Mouse (Mus musculus): ENCODE results near the gene Il17rb.
A peak's percentile ranks its signal among the peaks of the same experiment; 100 is the strongest.

Gene Il17rb

DNA sequence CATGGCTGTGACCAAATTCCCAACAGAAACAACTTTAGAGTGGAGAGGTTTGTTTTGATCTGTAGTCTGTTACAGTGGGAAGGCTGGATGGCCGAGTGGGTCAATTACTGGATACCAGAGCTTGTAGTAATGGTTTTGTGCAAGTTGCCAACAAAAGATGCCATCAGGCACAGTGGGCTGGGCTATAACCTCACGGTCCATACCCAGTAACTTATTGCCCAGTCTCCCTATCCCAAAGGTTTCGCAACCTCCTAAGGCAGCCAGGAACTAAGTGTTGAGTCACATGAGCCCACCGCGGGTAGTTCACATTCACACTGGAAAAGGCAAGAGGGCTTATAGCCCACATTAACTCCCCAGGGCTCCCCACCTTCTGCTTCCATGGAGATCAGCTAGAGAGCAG, 8.0 kb upstream of the Il17rb start:
- no peak for DNase-seq (ENCODE audit: low read depth, low spot score)

DNA sequence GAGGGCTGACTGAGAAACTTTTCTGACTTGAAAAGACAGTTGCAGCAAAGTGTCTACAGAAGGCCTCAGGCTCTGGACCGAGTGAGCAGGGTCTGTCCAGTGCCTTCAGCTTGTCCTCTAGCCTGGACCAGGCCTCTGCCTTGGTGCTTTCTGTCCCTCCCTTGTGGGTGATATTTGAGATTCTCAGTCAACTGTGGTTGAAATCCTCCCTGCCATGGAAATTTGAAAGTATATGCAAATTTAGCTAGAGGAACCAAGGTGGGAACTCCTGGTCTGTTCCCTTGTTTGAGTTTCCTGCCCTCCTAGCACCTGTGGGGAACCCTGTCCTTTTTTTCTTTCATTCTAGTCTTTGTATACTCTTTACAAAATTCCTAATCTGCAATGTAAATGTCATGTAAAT, 6.3 kb upstream of the Il17rb start:
- peak; percentile 30 for DNase-seq (ENCODE audit: low read depth, low spot score)

DNA sequence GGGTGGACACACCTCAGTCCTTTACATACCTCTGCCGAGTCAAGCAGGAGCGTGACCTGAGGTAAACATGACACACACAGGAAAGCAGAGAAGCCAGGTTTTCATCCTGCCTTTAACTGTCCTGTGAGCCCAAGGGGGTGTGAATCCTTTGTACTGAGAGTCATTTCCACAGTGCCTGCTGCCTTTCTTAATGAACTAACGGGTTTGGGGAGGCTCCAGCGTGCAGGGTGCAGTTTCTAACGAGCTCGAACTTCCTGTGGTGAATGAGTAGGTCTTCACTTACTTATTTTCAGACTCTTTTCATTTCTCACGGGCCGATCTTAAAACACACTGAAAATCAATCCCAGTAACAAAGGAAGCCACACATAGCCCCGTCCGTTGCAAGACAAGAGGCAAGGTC, 5.8 kb upstream of the Il17rb start:
- no peak for DNase-seq (ENCODE audit: low read depth, low spot score)

DNA sequence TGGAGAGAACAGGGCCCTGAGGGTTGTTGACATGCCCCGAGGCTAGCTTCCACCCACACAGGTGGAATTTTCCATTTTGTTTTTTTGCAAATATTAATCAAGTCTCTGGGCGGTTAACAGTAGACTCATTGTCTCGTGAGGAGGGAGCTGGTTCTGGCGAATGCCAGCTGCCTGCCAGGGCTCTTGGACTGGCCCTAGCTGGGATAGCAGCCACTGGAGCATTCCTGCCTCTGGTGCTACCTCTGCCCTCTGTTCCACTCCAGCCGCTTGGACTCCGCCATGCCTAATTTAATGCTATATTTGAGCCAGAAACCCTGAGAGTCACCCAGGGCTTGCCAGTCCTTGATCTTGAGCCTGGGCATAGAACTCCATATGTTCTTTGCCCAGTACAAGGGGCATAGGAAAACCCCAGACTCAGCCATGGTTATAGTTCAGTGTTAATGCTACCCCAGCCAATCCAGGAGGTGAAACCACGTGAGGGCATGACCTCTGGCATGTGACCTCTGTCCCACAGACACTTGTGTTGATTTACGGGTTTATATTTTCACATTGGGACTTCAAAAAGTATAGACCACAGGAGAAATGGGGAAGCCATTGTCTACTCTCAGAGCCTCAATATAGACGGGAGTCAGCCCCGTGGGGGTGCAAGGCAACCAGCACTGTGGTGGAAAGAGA, 3.3 kb upstream of the Il17rb start:
- no peak for DNase-seq (ENCODE audit: low read depth, low spot score)

DNA sequence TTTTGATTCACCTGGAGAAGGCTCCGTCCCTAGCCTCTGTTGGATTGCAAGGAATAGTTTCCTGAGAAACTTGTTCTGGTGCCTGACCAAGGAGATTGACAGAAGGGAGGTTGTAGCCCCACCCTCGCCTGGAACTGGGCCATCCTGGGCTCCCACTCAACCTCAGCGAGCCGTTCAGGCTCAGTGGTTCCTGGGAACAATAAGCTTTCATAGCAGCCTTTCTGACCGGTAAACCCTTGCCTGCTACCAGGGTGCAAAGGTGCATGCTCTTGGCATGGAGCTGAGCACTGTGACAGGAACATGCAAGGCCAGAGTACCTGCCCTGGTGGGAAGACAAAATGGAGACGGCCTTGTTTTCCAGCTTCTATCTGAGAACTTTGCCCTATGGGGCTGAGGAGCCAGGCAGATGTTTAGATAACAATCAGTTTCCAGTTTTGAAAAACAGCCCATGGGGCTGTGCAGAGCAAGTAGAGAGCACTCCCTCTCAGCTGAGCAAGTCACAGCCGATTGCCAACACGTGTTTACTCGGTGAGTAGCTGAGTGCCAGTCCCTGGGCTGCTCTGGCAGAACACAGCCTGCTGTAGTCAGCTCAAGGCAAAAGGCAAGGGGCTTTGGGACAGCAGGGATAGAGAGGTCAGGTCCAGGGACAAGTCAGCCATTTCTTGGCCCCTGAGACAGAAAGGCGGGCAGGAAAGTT, 1.3 kb upstream of the Il17rb start:
- no peak for DNase-seq (ENCODE audit: low read depth, low spot score)

DNA sequence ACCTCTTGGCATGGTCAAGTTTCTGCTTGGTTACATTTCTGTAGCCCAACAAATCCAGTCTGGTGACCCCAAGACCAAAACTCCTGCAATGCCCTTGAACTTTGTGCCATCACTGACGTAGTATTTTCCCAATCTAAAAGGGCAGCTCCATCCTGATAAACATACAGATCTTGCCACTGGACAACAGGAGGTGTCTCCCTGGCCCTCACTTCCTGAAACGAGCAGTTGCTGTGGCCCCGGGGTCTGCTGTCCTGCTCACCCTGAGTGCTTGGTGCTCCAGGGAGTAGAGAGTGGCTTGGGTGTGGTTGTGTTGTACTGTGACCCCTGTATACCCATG, 9.3 kb downstream of the Il17rb start:
- no peak for DNase-seq (ENCODE audit: low read depth, low spot score)

DNA sequence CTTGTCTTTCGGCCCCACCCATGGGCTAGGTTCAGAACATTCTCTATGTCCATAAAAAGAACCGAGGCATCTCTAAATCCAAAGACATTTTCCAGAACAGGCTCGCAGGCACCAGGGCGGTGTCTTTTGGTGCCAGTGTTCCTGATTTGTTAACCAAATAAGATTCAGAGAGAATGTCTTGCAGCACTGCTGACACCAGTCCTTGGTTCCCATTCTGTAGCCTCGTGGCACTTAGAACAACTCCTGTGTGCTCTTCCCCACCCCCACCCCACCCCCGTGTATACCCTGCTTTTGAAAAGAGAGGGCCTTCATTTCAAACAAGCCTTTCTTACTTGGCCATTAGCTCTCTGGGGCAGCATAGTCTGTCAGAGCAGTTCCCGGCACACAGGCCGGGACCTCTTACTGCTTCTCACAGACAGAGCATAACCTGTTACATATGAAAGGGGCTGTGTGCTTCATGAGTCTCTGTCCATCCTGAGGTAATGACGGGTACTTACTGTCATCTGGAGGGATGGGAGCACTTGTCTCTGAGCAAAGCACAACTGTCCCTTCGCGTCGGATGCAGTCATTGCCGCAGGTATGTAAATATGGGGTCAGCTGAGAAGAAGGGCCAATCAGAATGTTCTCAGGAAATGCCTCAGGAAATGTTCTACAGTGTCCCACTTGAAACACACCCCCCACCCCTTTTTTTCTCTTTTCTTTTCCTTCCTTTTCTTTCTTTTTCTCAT, 9.8 kb downstream of the Il17rb start:
- no peak for DNase-seq (ENCODE audit: low read depth, low spot score)

DNA sequence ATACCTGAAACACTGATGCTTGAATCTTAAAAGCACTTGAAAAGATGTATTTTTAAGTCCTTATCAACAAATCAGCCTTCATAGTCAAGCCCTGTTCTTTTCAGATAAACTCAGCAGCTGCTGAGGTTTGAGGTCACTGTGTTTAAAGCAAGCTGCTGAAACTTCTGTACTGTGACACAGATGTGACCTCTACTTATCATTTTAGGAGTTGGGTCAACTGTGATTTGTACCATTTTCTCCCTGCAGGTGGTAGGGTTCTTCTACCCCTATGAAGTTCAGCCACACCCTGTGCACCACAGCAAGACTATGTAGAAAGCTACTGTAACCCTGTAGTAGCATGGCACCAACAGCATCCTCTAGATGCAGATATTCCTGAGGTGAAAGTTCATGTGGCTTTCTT, 11.4 kb downstream of the Il17rb start:
- DNase-seq (ENCODE audit: low read depth, low spot score): no peak

DNA sequence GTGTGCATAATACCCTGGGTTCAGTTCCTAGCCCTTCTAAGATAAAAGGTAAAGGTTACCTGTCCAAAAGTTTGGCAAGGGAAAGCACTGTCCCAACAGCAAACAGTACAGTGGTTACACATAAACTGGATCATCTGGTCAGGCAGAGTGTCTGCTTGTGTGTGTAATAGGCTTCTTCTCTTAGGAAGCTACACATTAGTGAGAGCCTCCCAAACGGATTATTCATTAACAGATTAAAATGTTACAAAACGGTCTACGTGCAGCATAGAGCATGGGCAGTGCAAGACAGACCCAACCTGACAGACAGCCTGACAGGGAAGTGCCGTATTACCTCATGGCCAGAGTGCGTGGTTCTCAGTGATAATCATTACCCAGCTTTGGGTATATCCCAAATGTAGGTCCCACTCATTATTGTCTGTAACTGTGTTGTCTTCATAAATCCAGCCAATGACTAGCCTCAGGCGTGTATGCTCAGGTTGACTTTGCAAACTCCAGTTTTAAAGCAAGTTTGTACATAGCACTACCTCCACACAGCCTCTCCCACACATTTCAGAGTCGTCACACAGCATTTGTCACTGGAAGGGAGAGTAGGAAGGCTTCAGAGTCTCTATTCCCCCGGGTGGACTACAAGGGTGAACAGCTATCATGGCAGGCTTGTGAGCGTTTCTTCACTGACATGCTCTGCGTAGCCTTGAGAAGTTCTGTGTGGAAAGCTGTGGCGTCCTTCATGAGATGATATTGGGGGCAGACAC, 12.5 kb downstream of the Il17rb start:
- DNase-seq (ENCODE audit: low read depth, low spot score): no peak

DNA sequence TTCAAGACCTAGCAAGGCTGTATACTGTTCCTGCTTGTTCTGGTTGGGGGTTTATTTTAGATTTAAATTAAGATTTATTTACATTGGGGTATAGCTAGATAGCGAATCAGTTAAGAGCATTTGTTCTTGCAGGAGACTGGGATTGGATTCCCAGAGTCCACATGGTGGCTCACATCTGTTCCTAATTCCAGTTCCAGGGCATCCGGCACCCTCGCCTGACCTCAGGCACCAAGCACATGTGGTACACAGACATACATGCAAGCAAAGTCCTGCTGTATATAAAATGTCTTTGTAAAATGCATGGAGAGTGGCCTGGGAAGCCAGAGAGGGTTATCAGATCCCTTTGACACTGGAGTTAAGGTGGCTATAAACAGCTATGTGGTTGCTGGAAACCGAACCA, 13.7 kb downstream of the Il17rb start:
- DNase-seq (ENCODE audit: low read depth, low spot score): no peak

DNA sequence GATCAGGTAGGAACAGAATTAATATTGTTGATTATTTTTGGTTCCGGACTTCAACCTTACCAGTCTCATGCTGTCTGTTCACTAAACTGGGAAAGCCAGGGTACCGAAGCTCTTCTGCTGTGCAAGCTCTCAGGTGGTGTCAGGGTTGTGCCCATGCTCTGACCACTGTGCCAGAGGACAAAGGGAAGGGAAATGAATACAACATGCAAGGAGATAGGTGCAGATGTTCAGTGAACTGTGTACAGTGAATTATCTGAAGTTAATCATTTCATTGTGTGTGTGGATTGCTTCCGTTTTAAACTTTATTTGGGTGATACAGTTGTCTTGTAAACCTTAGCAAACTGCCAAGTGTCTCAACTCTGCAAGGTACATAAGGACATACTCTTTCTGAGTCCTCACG, 20.4 kb downstream of the Il17rb start:
- no peak for DNase-seq (ENCODE audit: low read depth, low spot score)

DNA sequence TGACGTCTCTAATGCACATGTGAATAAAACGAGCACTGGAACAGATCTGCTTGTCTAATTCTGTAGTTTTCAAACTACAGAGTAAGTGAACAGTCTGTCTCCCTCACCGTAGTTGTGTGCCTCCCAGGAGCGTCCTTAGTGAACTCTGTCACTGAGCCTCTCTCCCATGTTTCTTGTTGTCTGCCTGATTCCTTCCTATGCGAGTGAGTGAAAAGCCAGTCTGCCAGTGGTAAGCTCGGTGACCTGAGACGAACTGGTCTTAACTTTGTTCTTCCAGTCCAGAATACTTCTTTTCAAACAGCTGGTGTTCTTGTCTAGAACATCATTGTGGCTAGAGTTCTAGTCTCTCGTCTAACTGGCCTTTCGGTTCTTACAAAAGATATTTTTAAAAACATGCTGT, 21.0 kb downstream of the Il17rb start:
- no peak for DNase-seq (ENCODE audit: low read depth, low spot score)

DNA sequence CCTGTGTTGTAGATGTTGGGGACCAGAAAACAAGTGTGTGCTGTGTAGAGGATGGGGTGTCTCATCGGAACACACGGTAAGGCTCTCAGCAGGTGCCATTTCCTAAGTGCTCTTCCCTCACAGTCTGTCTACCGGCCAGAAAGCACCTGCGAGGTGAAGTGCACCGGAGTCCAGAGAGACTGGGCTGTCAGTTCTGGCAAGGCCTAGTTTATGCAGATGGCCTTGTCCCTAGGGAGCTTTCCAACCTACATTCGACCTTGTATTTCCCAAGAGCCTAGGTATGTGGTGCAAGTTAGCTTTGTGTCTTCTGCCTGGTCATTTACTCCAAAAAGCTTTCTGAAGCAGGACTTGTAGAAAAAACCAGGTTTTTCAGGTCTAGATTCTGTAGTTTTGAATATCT, 21.4 kb downstream of the Il17rb start:
- DNase-seq (ENCODE audit: low read depth, low spot score): no peak

DNA sequence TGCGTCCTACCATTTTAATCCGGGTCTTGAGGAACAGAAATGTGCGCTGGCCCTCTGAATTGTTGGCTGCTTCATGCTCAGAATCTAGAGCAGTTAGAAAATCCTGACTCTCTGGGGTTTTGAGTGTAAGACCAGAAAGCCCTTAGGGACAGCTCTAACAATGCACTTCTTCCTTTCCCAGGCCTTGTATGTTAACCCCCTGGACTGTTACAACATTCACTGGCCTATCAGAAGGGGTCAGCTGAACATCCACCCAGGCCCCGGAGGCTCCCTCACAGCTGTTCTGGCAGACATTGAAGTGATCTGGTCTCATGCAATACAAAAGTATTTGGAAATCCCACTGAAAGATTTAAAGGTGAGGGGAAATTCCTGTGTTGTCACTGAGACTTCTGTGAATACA, 22.6 kb downstream of the Il17rb start:
- no peak for DNase-seq (ENCODE audit: low read depth, low spot score)

DNA sequence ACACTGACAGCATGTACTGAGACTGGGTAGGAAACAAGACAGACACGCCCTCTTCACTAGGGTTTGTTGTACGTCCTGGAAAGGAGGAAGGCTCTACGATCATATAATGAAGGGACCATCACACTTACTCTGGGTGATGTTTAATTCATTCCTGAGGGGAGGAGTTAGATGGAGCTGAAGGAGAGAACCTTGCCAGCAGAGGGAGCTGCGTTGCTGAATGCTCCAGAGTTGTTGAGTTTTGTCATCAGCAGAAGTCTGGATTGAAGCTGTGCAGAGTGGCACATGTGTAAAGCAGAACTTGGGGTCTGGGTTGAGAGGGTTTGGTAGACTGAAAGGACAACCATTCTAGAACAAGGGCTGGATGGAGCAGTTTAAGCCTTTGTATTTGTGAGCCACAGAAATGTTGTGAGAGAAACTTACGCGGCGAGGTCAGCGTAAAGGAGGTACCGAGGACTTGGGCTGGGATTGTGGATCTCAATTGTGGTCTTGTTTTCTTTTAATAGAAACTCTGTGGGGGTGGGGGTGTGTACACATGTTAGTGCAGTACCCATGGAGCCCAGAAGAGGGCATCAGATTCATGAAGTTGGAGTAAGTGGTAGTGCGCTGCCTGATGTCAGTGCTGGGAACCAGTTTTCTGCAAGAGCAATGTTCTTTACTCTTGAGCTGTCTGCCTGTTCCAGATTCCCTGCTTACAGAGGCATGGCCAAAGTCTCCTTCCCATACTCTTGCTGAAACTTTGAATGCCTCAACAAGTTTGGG, 28.1 kb downstream of the Il17rb start:
- DNase-seq (ENCODE audit: low read depth, low spot score): peak; percentile 61

DNA sequence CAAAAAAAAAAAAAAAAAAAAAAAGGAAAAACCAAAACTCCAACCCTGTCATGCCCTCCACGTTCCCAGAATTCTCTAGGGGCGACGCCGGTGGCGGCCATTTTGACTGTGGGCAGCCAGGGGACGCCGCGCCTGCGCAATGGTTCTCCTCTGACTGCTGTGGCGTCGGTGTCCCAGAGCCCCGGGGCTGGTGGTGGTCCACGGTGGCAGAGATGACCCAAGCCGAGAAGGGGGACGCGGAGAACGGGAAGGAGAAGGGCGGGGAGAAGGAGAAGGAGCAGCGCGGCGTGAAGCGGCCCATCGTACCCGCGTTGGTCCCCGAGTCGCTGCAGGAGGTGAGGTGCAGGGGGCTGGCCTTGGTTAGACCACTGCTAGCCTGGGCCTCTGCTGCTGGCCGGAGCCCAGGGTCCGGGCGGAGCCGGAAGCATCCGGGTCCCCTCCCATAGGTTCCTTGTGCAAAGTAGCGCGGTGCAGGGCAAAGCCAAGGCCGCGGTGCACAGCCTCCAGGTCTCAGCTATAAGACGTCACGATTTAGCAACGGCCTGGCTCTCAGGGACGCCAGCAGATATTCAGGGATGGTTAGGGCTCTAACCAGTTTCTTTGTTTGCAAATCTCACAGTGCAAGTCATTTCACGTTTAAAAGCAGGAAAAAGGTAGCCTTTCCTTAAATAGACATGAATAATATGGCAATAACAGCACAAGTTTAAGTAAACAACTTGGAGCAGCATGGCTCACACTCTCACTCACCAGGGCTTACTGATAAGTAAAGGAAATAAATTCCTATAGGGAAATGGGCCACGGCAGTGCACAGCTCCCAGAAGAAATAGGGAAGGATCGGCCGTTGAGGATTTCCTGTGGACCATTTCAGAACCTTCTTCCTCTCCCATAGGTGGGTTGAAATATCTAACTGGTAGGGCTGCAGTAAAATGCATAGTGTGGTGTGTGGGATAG, 30.2 kb downstream of the Il17rb start, which contains the start of gene Actr8:
Gene Actr8 (plus strand): TSS at position 84 of the 951 bp plus-strand sequence.
- DNase-seq (ENCODE audit: low read depth, low spot score): peak; percentile 93

DNA sequence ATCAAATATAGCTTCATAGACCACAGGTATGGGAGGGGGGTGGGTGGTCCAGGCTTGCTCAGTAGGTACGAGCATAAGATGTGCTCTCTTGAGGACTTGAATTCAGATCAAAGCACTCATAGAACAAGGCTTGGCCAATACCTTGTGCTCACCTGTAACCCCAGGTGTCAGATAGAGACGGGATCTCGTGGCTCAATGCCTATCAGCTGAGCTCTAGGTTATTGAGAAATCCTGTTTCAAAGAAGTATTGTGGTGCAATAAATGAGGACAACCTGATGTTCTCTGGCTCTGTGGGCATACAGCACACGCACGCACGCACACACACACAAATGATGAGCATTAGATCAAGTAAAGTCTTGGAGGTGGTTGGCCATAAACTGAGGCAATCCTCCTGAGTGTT, 31.8 kb downstream of the Il17rb start:
- DNase-seq (ENCODE audit: low read depth, low spot score): no peak

DNA sequence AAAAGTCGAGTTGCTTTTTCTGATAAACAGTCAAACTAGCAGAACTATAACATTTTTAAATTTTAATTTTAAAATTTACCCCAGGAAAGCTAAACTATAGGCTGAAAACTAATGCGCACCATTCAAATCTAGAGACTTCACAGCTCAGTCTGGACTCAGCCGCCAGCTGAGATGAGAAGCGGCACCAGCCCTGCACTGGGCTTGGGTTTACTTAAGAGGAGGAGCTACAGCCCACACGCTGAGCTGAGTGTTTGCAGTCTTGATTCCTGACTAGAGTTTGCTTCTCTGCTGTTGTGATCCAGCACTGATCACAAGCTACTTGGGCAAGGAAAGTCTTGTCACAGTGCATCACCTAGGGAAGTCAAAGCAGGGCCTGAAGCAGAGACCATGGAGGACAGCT, 36.7 kb downstream of the Il17rb start:
- DNase-seq (ENCODE audit: low read depth, low spot score): no peak

DNA sequence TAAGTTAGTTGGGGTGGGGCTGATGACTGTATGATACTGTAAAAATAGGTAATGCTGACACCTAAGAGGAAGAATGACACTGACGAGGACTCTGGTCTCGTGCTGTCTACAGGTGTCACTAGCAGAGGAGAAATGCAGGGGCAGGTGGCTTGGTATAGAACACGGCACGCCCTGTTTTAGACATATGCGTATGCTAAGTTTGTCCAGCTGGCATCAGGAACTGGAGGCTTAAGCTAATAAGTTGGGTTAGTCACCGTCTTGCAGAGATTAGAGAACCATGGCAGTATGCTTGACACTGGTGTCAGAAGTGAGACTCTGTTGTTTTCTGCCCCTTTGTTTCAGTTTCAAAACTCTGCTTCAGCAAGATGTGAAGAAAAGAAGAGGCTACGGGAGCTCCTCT, 37.2 kb downstream of the Il17rb start:
- no peak for DNase-seq (ENCODE audit: low read depth, low spot score)

DNA sequence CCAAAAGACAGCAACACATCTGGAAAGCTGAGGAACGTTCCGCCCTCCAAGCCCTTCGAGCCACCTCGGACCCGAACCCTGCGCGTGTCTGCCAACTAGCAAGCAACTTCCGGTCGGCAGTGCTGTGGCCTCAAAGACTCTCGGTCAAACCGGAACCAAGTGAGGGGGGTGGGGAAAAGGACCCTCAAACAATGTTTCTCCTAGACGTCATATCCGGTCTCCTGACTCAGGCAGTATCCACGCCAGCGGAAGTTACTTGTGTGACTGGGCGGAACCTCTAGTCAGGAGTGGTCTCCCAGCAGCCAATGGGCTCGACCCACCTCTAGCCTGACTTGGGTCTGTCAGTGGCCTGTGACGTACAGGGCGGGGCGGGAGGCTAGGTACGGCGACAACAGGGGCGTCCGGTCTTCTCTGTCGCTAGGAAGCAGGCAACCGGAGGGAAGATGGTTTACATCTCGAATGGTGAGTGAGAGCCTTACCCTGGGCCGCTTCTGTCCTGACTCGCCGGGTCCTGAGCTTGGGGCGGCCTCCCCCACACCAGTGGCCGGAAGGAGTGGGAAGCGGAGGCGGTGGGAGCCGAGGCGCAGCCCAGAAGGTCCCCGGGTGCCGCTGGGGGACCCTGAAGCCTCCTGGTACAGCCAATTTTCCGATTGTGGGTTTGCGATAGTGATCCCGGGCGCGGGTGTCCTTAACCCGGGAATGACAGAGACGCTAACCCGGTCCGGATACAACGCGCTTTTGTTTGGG, 40.4 kb downstream of the Il17rb start, which contains the start of gene Selenok:
Gene Selenok (plus strand): TSS at position 234 of the 747 bp plus-strand sequence.
- peak; percentile 99 for DNase-seq (ENCODE audit: low read depth, low spot score)
